Mouse (Mus musculus): ENCODE measurements around the gene Sh3gl2.

Gene Sh3gl2

DNA sequence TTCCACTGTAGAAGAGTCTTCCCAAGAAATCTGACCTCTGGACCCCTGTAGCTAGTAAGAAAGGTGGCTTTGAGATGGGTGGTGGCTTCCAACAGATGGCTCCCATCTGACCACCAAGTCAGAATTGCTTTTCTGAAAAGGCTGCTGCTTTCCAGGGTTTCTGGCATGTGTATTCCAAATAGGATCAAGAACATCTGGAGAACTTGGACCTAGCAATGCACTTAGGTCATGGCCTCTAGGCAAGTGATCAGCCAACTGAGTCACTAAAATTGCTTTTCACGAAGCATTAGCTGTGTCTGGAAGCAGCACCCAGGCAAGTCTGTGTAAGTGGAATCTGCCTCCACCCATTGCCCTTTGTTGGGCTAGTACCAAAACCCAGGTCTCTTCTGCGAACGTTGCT lies 414.3 kb downstream of the Sh3gl2 start:
- no peak for DNase-seq

DNA sequence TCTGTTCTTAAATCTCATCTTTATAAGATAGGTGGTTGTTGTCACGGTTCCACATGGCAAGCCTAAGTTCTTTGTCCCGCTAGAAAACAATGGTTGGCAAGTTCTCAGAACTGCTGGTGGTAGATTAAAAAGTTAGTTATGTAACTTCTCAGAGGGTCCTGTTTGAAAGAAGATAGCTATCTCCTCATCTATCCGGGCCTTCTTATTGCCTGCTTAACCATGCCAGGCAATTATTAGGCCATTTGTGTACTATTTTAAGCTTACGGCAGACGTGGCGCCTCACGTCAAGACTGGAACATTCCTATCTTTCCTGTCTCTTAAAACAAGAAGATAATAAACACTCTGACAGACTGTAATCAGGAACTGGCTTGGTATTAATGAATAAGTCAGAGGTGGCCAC lies 424.5 kb downstream of the Sh3gl2 start:
- no peak for DNase-seq

DNA sequence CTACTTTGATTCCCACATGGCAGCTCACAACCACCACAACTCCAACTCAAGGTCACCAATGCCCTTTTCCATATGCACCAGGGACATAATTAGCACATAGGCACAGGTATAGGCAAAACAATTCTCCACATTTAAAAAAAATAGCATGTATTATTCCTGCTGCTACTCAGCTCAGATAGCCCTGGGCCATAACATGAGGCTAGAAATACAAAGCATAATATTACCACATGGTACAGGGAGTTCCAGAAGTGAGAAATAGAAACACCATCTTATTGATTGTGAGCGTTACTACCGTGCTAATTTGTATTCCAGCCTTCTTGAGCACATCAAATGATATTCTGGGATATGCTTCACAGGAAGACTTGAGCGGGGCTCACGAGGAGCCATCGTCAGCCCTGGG lies 464.3 kb downstream of the Sh3gl2 start:
- no peak for DNase-seq

DNA sequence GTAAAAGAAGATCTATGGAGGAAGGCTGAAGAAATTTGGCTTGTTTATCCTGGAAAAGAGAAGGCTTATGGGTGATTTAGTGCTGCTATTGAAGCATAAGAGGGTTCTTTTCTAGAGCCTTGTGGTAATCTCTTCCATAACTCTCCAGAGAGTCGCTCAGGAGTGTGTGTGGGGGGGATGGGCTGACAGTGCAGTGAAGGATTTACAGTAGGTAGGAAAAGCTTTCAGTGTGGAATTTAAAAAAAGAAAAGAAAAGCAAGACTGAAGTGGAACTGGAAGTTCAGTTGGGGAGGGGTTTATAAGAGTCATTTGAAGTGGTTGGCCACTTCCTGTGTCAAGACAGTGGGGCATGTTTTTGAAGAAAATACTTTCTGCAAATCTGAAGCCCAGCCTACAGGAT lies 464.8 kb downstream of the Sh3gl2 start:
- no peak for DNase-seq

DNA sequence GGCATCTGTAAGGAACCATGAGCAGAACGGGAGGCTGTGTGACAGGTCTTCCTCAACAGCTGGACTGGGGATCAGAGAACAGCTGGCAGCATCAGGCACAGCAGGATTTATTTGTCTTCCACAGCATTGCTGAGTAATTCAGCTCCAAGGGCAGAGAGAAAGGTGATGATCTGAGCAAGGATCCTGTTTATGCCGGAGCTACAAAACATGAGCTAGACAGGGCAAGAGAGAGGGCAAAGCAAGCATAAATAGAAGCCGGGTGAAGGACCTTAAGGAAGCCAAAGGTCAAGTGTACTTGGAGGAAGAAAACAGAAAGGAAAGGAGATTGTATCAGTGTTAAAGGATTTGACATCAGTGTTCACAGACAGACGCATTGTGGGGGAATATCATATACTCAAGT lies 467.4 kb downstream of the Sh3gl2 start:
- no peak for DNase-seq

DNA sequence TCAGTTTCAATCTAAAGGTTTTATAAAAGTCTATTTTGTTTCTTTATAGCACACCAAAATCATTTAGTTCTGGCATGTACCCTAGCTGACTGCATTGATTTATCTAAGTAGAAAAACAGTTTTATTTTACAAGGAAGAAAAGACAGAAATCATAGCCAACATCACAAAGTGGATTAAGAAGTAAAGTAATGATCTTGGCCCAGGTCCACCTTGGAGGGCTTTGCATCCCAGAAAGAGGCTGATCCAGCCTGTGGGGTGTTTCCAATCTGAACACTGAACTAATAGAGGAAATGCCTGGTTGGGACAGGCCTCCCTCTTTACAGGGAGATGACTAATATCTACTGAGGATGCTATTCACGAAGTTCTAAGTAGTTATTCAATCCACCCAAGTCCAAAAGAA lies 472.7 kb downstream of the Sh3gl2 start:
- no peak for DNase-seq

DNA sequence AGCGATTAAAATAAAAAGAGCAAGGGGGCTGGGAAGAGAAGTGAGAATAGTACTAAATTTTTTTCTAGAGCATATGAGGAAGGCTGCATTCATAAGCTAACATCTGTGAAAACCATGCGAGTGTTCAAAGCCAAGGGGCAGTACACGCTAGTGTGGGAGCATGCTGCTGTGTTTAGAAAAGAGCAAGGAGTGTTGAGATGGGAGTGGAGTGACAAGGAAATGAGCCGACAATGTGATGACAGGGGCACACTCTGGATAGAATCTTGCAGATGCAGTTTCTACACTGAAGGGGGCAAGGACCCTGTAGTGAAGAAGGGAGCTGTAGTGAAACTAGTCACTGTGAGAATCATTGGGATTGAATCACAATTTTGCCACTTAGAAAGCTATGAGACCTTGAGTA lies 481.2 kb downstream of the Sh3gl2 start:
- no peak for DNase-seq

Data from cerebellum, adult 18-20 months (tissue).